Mouse (Mus musculus) kidney, embryonic 14.5 days (tissue): ENCODE measurements around the gene Zswim8. TPM values are rescaled to one million over a fixed set of nuclear protein-coding genes. Genes with fewer than 3 reads are reported as not detected.
A peak's percentile ranks its signal among the peaks of the same experiment; 100 is the strongest.

Experiments
- ATAC-seq: fragments of 200-750 bp; cut with Nextera tagmentation; 2 replicates; pipeline ENCODE4 v1.8.0; 2017; ENCODE audit warnings: moderate number of reproducible peaks, mild to moderate bottlenecking, moderate TSS enrichment, moderate library complexity; ENCODE audit not compliant: low FRiP score, low TSS enrichment
- H3K27ac ChIP-seq: fragments of 300-500 bp; sonication (generic); 2 replicates; pipeline ENCODE4 v1.5.1; 2014; ENCODE audit warnings: low read depth, mild to moderate bottlenecking, low read length, moderate library complexity, mixed read lengths
- H3K27me3 ChIP-seq: fragments of 300-500 bp; sonication (generic); 2 replicates; pipeline ENCODE4 v1.6.1; 2014; ENCODE audit warnings: mild to moderate bottlenecking, low read length; ENCODE audit not compliant: control insufficient read depth, insufficient read depth
- H3K36me3 ChIP-seq: fragments of 300-500 bp; sonication (generic); 2 replicates; pipeline ENCODE4 v1.6.1; 2014; ENCODE audit warnings: low read length, mixed read lengths; ENCODE audit not compliant: control insufficient read depth, insufficient read depth
- H3K4me1 ChIP-seq: fragments of 300-500 bp; sonication (generic); 2 replicates; pipeline ENCODE4 v1.6.1; 2014; ENCODE audit warnings: low read length, mixed read lengths; ENCODE audit not compliant: control insufficient read depth, insufficient read depth
- H3K4me2 ChIP-seq: fragments of 300-500 bp; sonication (generic); replicated peaks from 2 replicates; pipeline ENCODE4 v1.6.1; 2014; ENCODE audit warnings: low read depth, mild to moderate bottlenecking, low read length
- H3K4me3 ChIP-seq: fragments of 300-500 bp; sonication (generic); 2 replicates; pipeline ENCODE4 v1.5.1; 2014; ENCODE audit warnings: mild to moderate bottlenecking, low read length
- H3K9ac ChIP-seq: fragments of 300-500 bp; sonication (generic); 2 replicates; pipeline ENCODE4 v1.6.1; 2014; ENCODE audit warnings: low read depth, mild to moderate bottlenecking, low read length, moderate library complexity
- H3K9me3 ChIP-seq: fragments of 300-500 bp; sonication (generic); 2 replicates; pipeline ENCODE4 v1.6.1; 2016; ENCODE audit warnings: low read length; ENCODE audit not compliant: control insufficient read depth
- WGBS: fragments of 180-500 bp; shearing (Covaris S2); extraction: QIAGEN DNeasy Blood & Tissue Kit; methylation state at CpG from one replicate; pipeline ENCODE4 v1.1.7; 2014; 5-methylcytosine and 5-hydroxymethylcytosine counted together
- polyA plus RNA-seq: library from polyadenylated mRNA; unstranded; fragments of >200 nt; fragmentation: Nextera tagmentation; extraction: Ambion mirVana; gene quantifications from 2 replicates; pipeline ENCODE4 v1.2.1, GENCODE M21; 2014

Zswim8 gene
- polyA plus RNA-seq, 1 experiment from 2014 or later, result 32.1 TPM

GRCm38 (mm10) chr14:20686576-20686975, 20.8 kb upstream of the Zswim8 start:
- Histone ChIP-seq H3K36me3 (peaks cover 99% of the 10 kb centered on the region), H3K4me1 (no peaks in the 10 kb centered on the region), H3K4me3 (no peak overlapping the region), H3K4me2 (no peak overlapping the region), H3K9me3 (no peaks in the 10 kb centered on the region), H3K27ac (no peak overlapping the region), H3K9ac (no peak overlapping the region), H3K27me3 (no peaks in the 10 kb centered on the region)
- 97% methylated on average over 3 of the region's 3 CpGs for WGBS
- no peak for ATAC-seq

- WGBS, result 80% methylated on average over 2 of the region's 2 CpGs
- H3K4me1 ChIP-seq, result peaks cover 1% of the 10 kb centered on the region; the same call in 1 of the 2 replicates
- no peak overlapping the region for H3K9ac ChIP-seq
- no peak overlapping the region for H3K4me2 ChIP-seq
- no peaks in the 10 kb centered on the region for H3K27me3 ChIP-seq
- peaks cover 99% of the 10 kb centered on the region for H3K36me3 ChIP-seq
- H3K9me3 ChIP-seq, result no peaks in the 10 kb centered on the region
- H3K4me3 ChIP-seq, result no peak overlapping the region
- no peak for ATAC-seq
- H3K27ac ChIP-seq, result no peak overlapping the region
Observed at GRCm38 (mm10) chr14:20689009-20689408, 18.3 kb upstream of the Zswim8 start.

GRCm38 (mm10) chr14:20691772-20692171, 15.6 kb upstream of the Zswim8 start:
- H3K27me3 ChIP-seq, result no peaks in the 10 kb centered on the region
- no peak overlapping the region for H3K9ac ChIP-seq
- H3K4me2 ChIP-seq, result no peak overlapping the region
- H3K27ac ChIP-seq, result no peak overlapping the region
- no peak overlapping the region for H3K4me3 ChIP-seq
- H3K36me3 ChIP-seq, result peaks cover 75% of the 10 kb centered on the region
- no peak for ATAC-seq
- 95% methylated on average over 6 of the region's 6 CpGs for WGBS
- H3K9me3 ChIP-seq, result no peaks in the 10 kb centered on the region
- H3K4me1 ChIP-seq, result peaks cover 14% of the 10 kb centered on the region

GRCm38 (mm10) chr14:20693589-20694101, 13.7 kb upstream of the Zswim8 start:
- Histone ChIP-seq H3K4me1 (peaks cover 27% of the 10 kb centered on the region), H3K27me3 (no peaks in the 10 kb centered on the region), H3K36me3 (peaks cover 64% of the 10 kb centered on the region), H3K9ac (no peak overlapping the region), H3K9me3 (no peaks in the 10 kb centered on the region), H3K4me3 (no peak overlapping the region), H3K4me2 (no peak overlapping the region), H3K27ac (no peak overlapping the region)
- ATAC-seq, result no peak
- 87% methylated on average over 10 of the region's 10 CpGs for WGBS

- ATAC-seq, result peak; percentile 37; the same call in 1 of the 2 replicates
- Histone ChIP-seq H3K27me3 (no peaks in the 10 kb centered on the region), H3K4me3 (peak overlapping the region; percentile 86), H3K4me2 (peak overlapping the region; percentile 80), H3K9me3 (no peaks in the 10 kb centered on the region), H3K4me1 (peaks cover 31% of the 10 kb centered on the region), H3K36me3 (peaks cover 60% of the 10 kb centered on the region), H3K9ac (peak overlapping the region; percentile 87), H3K27ac (peak overlapping the region; percentile 98)
- 44% methylated on average over 13 of the region's 13 CpGs for WGBS
Observed at GRCm38 (mm10) chr14:20694185-20694883, 13.0 kb upstream of the Zswim8 start.

GRCm38 (mm10) chr14:20694884-20695760, 12.2 kb upstream of the Zswim8 start, which contains the start of gene Fut11:
Gene Fut11, plus strand, starts transcription at chr14:20694968.
- Histone ChIP-seq H3K4me2 (peak within 1 kb of the TSS; percentile 80), H3K27me3 (no peaks in the 10 kb centered on the region), H3K4me1 (peaks cover 31% of the 10 kb centered on the region), H3K9ac (peak within 1 kb of the TSS; percentile 87), H3K9me3 (no peaks in the 10 kb centered on the region), H3K27ac (peak within 1 kb of the TSS; percentile 98), H3K36me3 (peaks cover 52% of the 10 kb centered on the region), H3K4me3 (peak within 1 kb of the TSS; percentile 86)
- WGBS, result under 1% methylated on average over 109 of the region's 111 CpGs
- peak; percentile 95 for ATAC-seq

GRCm38 (mm10) chr14:20695761-20696520, 11.4 kb upstream of the Zswim8 start:
- WGBS, result 12% methylated on average over 27 of the region's 27 CpGs
- H3K4me1 ChIP-seq, result peaks cover 31% of the 10 kb centered on the region
- H3K9me3 ChIP-seq, result no peaks in the 10 kb centered on the region
- H3K27me3 ChIP-seq, result no peaks in the 10 kb centered on the region
- ATAC-seq, result no peak
- peak overlapping the region; percentile 98 for H3K27ac ChIP-seq
- H3K4me2 ChIP-seq, result peak overlapping the region; percentile 80
- peak overlapping the region; percentile 87 for H3K9ac ChIP-seq
- peak overlapping the region; percentile 86 for H3K4me3 ChIP-seq
- H3K36me3 ChIP-seq, result peaks cover 45% of the 10 kb centered on the region

GRCm38 (mm10) chr14:20696986-20697385, 10.4 kb upstream of the Zswim8 start:
- H3K27me3 ChIP-seq, result no peaks in the 10 kb centered on the region
- H3K36me3 ChIP-seq, result peaks cover 35% of the 10 kb centered on the region
- H3K4me1 ChIP-seq, result peaks cover 41% of the 10 kb centered on the region
- H3K9ac ChIP-seq, result peak overlapping the region; percentile 14; the same call in 1 of the 2 replicates
- H3K4me3 ChIP-seq, result peak overlapping the region; percentile 86; the same call in 1 of the 2 replicates
- no peak overlapping the region for H3K27ac ChIP-seq
- WGBS, result 21% methylated on average over 1 of the region's 1 CpGs
- no peaks in the 10 kb centered on the region for H3K9me3 ChIP-seq
- ATAC-seq, result no peak
- peak overlapping the region; percentile 80 for H3K4me2 ChIP-seq
